Mouse (Mus musculus) gastrocnemius, postnatal 4 days (tissue): Measurements from ENCODE around the gene Gzmd. TPM values are rescaled to one million over a fixed set of nuclear protein-coding genes. Genes with fewer than 3 reads are reported as not detected.
"Not testable (repeated sequence)": the region's sequence is repeated elsewhere in the genome, so short reads cannot be mapped to it uniquely, and the experiment has no call there.

Experiments
- DNase-seq, 2 experiments: peaks; one replicate each; pipeline ENCODE4 v3.0.0; 2021 to 2022; ENCODE audit warnings: low spot score in 2 of 2, mixed read lengths in 2 of 2
- long read RNA-seq, 2 experiments: library from polyadenylated mRNA; stranded (forward); transcript quantifications; one replicate each; pipeline ENCODE4 v2.0.0; 2021
- total RNA-seq, 2 experiments: library from RNA; stranded (reverse); gene quantifications; 2 replicates each; pipeline ENCODE4 v1.2.3; 2021

Gzmd gene
- total RNA-seq: not detected
- long read RNA-seq, experiment 1: 0 reads
- long read RNA-seq, experiment 2: 0 reads

DNA sequence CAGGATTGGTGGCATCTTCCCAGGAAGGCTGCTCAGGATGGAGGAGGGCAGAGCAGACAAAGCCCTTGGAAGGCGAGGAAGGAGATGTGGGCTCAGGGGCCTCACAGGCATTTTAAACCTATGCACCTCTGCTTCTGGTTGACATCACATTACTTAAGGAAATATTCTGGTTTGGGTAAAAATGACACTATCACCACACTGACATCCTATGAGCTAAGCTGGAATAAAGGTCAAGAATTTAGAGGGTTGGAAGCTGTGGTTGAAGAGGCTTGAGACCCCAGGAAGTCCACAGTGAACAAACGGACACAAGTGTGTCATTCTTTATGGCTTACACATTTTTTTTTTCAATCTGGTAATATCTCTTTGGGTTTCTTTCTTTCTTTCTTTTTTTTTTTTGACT, at the start of gene Gzmd:
Gene Gzmd (minus strand): TSS at position 101 of the 400 bp plus-strand sequence.
- not testable (repeated sequence) for DNase-seq

DNA sequence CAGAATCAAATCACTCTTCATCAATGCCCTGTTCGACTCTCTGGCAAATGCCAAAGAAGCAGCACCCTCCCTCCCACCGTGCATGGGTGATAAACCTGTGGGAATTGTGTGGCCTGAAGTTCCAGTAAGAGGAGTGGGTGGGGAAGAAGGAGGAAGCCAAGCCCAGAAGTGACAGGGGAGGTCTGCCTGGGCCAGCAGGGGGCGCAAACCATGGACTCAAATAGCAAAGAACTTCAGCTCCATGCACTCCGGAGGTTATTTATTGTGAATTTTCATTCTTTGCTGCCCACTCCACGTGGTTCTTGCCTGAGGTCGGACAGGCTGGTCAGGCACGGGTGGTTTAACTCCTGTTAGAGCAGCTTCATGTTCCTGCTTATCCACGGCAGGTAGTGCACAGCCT, 45.2 kb upstream of the Gzmd start:
- peak in 1 of 2 experiments; percentile 37 for DNase-seq

DNA sequence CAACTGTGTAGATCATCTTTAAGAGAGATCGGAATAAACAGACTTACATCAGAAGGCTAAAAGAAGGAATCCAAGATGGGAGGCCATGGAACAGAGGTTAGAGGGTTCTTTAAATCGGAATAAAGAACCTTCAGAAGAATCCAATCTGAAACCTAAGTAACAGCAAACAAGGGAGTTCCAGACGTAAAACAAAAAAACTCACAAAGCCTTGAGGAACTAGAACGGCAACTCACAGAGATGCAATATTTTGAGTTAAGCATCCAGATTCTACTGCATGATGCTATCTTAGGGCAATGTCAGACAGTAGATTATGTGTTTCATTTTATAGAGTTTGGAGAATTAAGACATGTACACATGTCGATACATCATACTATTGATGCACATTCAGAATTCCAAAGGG, 42.1 kb upstream of the Gzmd start, which contains the start of gene Gzmn:
Gene Gzmn (minus strand): TSS at position 101 of the 400 bp plus-strand sequence.
- no peak for DNase-seq

DNA sequence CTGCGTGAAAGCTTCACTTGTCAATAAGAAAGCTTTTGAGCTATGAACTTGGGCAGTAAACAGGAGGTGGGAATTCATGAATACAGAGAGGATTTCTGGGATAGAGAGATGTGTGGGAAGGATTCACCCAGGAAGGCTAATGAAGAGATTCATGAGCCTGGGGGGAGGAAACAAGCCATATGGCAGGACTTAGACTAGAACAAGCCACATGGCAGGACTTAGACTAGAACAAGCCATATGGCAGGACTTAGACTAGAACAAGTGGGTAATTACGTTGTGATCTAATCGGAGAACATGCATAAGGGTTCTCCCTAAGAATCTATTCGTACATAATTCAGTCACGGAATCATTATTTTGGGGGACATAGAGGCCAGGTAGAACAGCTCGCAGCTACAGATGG, 41.0 kb upstream of the Gzmd start:
- DNase-seq: no peak

DNA sequence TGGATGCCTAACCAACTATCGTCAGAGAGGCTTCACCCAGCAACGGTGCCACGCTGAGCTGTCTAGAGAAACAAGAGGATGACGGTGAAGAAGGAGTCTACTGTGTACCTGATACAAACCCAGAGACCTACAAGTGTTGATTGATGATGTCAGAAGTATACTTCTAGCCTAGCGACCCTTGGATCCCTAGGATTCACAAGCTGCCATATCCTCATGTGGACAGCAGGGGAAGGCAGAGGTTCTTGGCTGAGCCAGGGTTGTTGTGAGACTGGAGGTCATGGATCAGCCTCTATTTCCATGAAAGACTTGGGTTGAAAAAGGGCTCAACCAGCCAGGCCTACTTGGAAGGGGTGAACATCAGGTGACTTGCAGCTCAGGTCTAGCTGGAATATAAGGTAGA, 40.3 kb upstream of the Gzmd start:
- no peak for DNase-seq

DNA sequence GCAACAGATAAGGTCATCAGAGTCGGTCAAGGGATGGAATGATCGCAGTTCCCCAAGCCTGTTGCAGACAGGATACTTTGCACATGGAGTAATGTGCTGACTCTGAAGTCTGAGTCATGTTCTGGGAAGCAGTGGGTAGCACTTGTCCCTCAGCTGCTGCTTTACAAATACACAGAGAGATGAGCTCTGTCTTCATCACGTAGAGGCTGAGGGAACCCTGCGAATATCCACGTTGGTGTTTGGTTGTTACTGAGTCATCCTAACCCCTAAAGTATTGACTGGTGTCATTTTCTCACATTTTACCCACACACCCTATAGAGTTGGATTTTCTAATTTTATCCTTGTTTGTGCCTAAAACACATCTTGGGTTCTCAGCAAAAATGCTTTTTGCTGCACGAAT, 35.6 kb upstream of the Gzmd start:
- no peak for DNase-seq

DNA sequence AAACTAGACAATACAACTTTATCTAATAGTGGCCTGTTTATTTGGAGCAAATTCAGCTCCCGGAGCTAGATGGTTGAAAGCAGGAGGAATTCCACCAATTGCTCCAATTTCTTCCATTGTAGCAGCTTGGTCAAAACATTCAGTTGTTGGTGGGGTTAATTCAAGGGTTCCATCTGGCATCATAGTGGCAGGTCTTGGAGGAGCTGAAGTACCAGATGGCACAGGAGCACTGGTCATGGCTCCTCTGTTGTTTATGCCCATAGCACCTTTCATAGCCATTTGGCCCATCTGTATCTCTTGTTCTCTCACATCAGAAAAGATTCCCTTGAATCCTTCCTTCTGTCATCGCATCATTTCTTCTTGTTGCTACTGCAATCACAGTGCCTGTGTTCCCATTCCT, 29.7 kb upstream of the Gzmd start:
- DNase-seq: no peak

DNA sequence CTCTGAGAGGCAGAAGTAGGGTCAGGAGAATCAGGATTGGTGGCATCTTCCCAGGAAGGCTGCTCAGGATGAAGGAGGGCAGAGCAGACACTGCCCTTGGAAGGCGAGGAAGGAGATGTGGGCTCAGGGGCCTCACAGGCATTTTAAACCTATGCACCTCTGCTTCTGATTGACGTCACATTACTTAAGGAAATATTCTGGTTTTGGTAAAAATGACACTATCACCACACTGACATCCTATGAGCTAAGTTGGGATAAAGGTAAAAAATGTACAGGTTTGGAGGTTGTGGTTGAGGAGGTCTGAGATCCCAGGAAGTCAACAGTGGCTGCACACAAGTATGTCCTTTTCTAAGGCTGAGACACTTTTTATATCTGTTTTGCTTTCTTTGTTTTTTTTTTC, 27.1 kb upstream of the Gzmd start, which contains the start of gene Gzmg:
Gene Gzmg (minus strand): TSS at position 101 of the 400 bp plus-strand sequence.
- DNase-seq: not testable (repeated sequence)

DNA sequence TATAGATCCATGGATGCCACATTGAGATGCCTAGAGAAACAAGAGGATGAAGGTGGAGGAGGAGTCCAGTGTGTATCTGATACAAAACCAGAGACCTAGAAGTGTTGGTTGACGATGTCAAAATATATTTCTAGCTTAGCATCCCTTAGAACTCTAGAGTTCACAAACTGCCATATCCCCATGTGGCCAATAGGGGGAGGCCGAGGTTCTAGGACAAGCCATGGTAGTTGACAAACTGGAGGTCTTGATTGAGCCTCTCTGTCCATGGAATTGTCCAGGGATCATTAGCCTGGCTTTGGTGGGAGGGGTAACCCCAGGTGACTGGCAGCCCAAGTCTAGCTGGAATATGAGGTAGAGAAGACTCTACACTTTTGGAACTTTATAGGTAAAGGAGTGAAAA, 22.9 kb upstream of the Gzmd start:
- no peak for DNase-seq

DNA sequence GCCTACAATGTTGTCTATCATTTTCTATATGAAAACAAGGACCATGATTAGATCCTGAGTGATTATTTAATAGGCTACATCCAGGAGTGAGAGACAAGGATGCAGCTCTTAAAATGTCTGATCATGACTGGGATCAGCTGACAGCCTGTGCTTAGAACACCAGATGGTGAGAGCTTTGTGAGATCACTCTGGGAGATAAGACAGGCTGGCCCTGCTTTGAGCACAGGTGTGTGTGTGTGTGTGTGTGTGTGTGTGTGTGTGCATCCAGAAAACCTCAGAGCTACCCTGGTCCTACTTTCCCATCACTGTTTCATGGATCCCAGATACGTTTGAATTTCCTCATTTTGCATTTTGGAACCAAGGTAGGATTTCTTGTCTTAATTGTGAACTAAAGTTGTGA, 1.3 kb upstream of the Gzmd start:
- not testable (repeated sequence) for DNase-seq

DNA sequence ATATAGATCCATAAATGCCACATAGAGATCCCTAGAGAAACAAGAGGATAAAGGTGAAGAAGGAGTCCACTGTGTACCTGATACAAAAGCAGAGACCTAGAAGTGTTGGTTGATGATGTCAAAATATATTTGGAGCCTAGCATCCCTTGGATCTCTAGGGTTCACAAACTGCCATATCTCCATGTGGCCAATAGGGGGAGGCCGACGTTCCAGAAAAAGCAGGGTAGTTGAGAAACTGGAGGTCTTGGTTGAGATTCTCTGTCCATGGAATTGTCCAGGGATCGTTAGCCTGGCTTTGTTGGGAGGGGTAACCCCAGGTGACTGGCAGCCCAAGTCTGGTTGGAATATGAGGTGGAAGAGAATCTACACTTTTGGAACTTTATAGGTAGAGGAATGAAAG, 4.1 kb downstream of the Gzmd start:
- no peak for DNase-seq

DNA sequence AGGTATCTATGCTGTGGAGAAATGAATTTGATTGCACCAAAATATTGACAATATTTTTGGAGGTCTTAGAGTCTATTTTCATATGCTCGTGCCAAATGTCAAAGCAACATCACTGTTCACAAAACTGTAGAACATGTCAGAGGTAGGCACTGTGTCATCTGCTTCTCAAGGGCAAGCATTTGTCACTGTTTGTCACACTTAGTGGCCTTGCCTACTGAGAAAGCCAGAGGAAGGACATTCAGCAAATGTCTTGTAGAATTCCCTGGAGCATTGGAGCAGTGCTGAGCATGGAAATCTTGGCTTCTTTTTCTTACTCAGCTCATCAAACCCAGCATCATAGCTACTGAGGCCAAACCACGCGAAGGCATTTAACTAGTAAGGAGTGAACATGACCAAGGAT, 8.9 kb downstream of the Gzmd start:
- no peak for DNase-seq

DNA sequence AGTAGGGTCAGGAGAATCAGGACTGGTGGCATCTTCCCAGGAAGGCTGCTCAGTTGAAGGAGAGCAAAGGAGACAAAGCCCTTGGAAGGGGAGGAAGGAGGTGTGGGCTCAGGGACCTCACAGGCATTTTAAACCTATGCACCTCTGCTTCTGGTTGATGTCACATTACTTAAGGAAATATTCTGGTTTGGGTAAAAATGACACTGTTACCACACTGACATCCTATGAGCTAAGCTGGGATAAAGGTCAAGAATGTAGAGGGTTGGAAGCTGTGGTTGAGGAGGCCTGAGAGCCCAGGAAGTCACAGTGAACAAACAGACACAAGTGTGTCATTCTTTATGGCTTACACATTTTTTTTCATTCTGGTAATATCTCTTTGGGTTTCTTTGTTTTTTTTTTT, 11.9 kb downstream of the Gzmd start, which contains the start of gene Gzme:
Gene Gzme (minus strand): TSS at position 101 of the 400 bp plus-strand sequence.
- DNase-seq: peak in 1 of 2 experiments; percentile 0

DNA sequence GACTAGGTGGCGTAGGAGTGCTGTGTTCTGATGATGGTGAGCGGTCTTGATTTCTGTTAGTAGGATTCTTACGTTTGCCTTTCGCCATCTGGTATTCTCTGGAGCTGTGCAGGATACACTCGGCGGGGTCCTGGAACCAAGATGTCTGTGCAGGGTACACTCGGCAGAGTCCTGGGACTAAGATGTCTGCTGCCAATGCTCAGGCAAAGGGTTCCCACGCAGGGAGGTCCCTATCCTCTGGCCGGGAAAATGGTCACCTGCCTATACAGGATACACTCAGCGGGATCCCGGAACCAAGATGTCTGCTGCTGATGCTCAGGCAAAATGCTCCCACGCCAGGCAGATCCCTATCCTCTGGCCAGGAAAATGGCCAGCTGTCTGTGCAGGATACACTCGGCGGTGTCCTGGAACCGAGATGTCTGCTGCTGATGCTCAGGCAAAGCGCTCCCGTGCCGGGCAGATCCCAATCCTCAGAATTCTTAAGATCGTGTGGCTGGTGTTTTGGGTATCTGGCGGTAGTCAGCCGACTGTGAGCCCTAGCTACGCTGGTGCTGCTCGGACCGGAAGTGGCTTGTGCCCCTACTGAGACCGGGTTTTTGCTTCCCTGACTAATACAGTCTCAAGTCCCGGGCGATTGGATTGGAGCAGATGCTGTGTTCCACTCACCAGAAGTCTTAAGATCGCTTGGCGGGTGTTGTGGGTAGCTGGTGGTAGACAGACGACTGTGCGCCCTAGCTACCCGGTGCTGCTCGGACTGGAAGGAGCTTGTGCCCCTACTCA, 16.7 kb downstream of the Gzmd start:
- DNase-seq: not testable (repeated sequence)

DNA sequence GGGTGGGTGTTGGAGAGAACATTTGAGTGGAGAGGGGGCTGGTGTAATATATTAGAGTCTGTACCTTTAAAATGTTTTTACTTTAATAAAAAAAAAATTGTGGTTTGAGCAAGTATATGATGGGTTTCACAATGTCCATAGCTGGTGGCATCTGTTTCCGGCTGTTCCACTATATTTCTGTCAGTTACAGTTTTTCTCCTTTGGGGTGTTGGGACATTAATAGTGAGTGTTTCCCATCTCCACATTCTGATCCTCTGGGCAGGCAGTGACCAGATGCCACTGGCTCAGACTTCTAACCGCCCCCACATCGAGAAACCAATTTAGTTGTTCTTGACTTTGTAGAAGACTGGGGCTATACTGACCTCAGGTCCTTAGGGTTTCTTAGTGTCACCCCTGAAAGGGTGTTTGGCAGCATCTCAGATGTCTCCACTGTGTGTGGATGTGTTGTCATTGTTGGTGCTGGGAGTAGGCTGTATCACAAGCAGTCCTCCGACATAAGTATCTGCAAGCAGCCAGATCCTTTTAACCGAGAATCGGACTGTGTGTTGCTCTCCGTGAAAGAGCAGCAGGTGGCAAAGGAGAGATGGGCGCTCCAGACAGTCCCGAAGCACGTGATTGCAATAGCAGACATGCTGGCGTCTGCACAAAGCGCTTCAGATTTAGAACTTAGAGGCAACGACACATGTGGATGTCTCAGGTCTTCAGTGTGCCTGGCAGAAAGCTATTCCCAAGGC, 26.8 kb downstream of the Gzmd start:
- no peak for DNase-seq

DNA sequence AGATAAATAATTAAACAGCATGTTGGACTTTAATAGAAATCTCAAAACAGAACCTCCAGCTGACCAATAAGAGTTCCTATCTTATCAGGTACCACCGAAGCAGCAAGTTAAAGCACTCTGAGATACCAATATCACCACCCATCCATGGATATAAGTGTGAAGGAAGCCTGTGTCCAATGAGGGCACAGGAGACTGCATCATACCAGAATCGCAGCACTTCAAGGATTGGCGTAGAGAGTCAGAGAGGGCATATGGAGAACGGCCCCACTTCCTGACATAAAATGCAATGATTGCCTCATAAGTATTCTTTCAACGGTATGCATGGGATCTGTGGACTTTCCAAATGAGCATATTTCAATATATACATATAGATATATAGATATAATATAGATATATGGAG, 27.4 kb downstream of the Gzmd start:
- DNase-seq: no peak

DNA sequence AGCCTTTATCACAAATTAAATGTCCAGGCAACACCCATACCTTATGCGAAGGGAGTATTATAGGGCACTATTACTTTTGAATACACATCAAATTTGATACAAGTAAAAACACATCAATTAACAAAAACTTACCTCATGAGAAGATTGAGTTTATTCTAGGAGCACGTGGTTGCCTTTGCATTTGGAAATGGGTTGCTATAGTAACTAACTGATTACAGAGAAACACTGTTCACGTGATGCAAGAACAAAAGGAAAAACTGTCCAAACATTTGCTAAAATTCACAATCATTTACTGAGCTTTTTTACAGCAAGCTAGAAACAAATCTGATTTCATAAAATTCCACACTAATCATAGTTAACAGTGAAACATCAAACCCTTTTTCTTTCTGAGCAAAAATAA, 29.0 kb downstream of the Gzmd start:
- DNase-seq: no peak

DNA sequence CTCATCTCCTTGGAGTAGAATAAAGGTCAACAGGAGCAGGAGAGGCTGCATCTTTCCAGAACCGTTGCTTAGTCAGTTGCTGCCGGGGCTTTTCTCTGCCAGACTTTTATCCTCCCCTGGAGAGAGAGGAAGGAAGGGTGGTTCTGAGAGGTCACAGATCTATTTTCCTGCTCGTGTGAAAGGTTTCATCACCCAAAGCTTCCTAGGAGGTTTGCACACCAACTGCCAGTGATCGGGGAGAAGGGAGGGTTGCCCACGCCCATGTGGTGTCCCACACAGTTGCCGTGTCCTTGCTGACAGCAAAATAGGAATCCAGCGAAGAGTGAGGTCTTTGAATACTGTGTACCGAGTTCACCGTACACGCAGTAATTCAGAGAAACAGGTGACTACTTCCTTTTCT, 30.0 kb downstream of the Gzmd start, which contains the start of gene Ctsg:
Gene Ctsg (minus strand): TSS at position 189 of the 400 bp plus-strand sequence.
- no peak for DNase-seq

DNA sequence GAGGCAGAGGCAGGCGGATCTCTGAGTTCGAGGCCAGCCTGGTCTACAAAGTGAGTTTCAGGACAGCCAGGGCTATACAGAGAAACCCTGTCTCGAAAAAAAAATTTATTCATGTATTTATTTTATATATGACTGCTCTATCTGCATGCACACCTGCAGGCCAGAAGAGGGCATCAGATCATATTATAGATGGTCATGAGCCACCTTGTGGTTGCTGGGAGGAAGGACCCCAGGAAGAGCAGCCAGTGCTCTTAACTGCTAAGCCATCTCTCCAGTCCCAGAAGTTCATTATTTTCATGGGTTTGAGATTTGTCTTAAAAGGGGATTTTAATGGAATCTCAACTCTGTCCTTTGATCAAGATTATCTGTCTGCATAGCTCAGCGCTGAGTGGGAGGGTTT, 33.5 kb downstream of the Gzmd start:
- no peak for DNase-seq

DNA sequence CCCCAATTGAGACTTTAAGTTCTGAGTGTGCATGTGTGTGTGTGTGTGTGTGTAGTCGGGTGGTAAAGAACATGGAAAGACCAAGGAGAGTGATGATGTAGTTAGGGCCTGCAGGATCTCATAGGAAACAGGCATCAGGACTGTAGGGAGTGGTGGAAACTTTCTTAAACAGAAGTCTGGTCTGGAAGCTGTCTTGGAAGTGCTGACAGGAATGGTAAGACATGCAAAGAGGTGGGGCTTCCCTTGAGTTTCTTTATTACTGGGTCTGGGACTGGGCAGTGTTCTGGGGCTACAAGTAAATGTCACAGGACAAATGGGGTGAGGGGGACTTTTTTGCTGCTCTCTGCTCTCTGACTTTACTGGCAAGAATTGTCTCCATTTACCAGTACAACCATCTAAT, 34.8 kb downstream of the Gzmd start:
- DNase-seq: no peak

DNA sequence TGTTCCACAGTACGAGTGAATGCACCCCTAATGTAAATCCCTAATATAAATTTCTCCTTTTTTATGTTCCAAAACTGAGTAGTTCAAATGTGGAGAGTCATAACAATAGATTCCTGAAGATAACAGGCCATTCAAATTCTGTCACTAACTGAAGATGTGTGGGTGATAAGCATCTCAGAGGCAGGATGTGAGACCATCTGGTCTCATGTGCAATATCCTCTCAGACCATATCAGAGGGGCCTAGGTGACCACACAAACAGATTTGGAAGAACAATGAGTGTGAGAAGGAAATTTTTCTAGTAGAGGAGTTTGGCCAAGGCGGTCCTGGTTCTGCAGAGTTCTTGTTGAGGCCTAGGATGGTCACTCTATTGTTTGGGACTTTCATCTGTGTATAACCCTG, 39.1 kb downstream of the Gzmd start:
- peak in 1 of 2 experiments; percentile 1 for DNase-seq

DNA sequence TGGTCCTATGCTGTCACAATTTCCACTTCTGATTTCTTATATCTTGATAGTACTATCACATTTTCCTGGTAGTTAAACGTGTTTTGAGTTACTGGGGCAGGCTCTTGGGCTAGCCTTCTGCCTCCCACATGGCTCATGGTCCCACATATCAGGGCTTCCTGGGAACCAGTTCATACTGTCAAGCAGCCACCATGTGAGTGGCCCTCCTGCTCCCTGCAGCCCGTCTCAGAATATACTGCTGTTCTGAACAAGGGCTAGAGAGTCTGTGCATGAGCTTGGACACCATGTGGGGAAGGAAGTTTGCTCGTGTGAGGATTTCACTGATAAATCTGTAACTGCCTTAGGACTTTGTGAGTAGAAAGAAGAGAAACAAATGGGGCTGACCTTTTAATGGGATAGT, 45.7 kb downstream of the Gzmd start:
- DNase-seq: no peak
